ENCODE assay signal across 25 mouse cellular contexts in genomic region chr10:111215572-111215971, GRCm38 (mm10). TPM values are rescaled to one million over a fixed set of nuclear protein-coding genes. Genes with fewer than 3 reads are reported as not detected.
A peak's percentile ranks its signal among the peaks of the same experiment; 100 is the strongest.
DNase-seq lines count a peak whose midpoint lies in the region; ATAC-seq and TF ChIP-seq lines count a peak whose summit lies in the region.
"Had no signal": no experiment of that assay in that cellular context is flagged by ENCODE, and none has a peak within 500 bp of the region (broad histone marks: within the 10 kb centered on the region; RNA-seq: fewer than 3 reads in every experiment).

No protein-coding gene starts in this region.

- TF ChIP-seq POLR2A in liver, adult 2 months (IDR thresholded peaks at IDR 0.05; ENCODE audit: extremely low read depth, insufficient read depth, low read length), result no peak

- peak; percentile 76 for DNase-seq in heart, adult 11 months
- no peak for DNase-seq in heart, adult 18-20 months
- DNase-seq in liver, adult 2 months (ENCODE audit: extremely low read depth, low read depth, low spot score), result no peak
- no peak for DNase-seq in adrenal gland, adult 8-10 months
- DNase-seq: adrenal gland, adult 2 months; adrenal gland, postnatal 25 days; cerebellum, adult 18-20 months; cerebellum, adult 9-10 months; cerebellum, postnatal 14 days; gastrocnemius, postnatal 25 days; heart, postnatal 14 days had no signal

- peaks cover 9% of the 10 kb centered on the region for H3K4me1 ChIP-seq in liver, adult 2 months (ENCODE audit: control insufficient read depth, insufficient read depth, low read length)
- H3K4me1 ChIP-seq in liver, embryonic 12.5 days, result 0 out of 2 replicates have a peak, but pooled peaks cover 4% of the 10 kb centered on the region
- no peaks in the 10 kb centered on the region for H3K4me1 ChIP-seq in midbrain, embryonic 16.5 days (ENCODE audit: control insufficient read depth, insufficient read depth, low read length)
- no peaks in the 10 kb centered on the region for H3K4me1 ChIP-seq in midbrain, embryonic 15.5 days
- H3K4me1 ChIP-seq: embryonic facial prominence, embryonic 12.5 days; embryonic facial prominence, embryonic 15.5 days; forebrain, embryonic 10.5 days; forebrain, embryonic 13.5 days; hindbrain, embryonic 12.5 days; hindbrain, embryonic 15.5 days had no signal

- H3K4me3 ChIP-seq in liver, adult 2 months (ENCODE audit: insufficient read depth, low read depth, low read length), result no peak overlapping the region
- no peak overlapping the region for H3K4me3 ChIP-seq in liver, embryonic 12.5 days
- no peak overlapping the region for H3K4me3 ChIP-seq in midbrain, embryonic 16.5 days (ENCODE audit: low read depth, low read length)
- no peak overlapping the region for H3K4me3 ChIP-seq in midbrain, embryonic 15.5 days
- H3K4me3 ChIP-seq: embryonic facial prominence, embryonic 12.5 days; embryonic facial prominence, embryonic 15.5 days; erythroblast, embryonic 14.5 days; forebrain, embryonic 10.5 days; forebrain, embryonic 13.5 days; heart, embryonic 12.5 days; heart, embryonic 15.5 days; hindbrain, embryonic 12.5 days; hindbrain, embryonic 15.5 days had no signal

- no peaks in the 10 kb centered on the region for H3K9me3 ChIP-seq in liver, embryonic 12.5 days (replicated peaks)
- no peaks in the 10 kb centered on the region for H3K9me3 ChIP-seq in midbrain, embryonic 16.5 days (replicated peaks; ENCODE audit: control insufficient read depth, low read length, poor library complexity, severe bottlenecking)
- no peaks in the 10 kb centered on the region for H3K9me3 ChIP-seq in midbrain, embryonic 15.5 days
- H3K9me3 ChIP-seq: embryonic facial prominence, embryonic 12.5 days; embryonic facial prominence, embryonic 15.5 days; forebrain, embryonic 10.5 days; forebrain, embryonic 13.5 days; heart, embryonic 12.5 days; heart, embryonic 15.5 days; hindbrain, embryonic 12.5 days; hindbrain, embryonic 15.5 days had no signal

- no peak overlapping the region for H3K4me2 ChIP-seq in liver, embryonic 12.5 days
- no peak overlapping the region for H3K4me2 ChIP-seq in midbrain, embryonic 16.5 days (ENCODE audit: low read length)
- H3K4me2 ChIP-seq in midbrain, embryonic 15.5 days, result no peak overlapping the region
- H3K4me2 ChIP-seq: embryonic facial prominence, embryonic 12.5 days; embryonic facial prominence, embryonic 15.5 days; forebrain, embryonic 13.5 days; heart, embryonic 12.5 days; heart, embryonic 15.5 days; hindbrain, embryonic 12.5 days; hindbrain, embryonic 15.5 days had no signal

- peak overlapping the region; percentile 53; the same call in 1 of the 2 replicates for H3K27ac ChIP-seq in liver, adult 2 months (replicated peaks; ENCODE audit: insufficient read depth, low read depth, low read length)
- H3K27ac ChIP-seq in liver, embryonic 12.5 days, result no peak overlapping the region
- no peak overlapping the region for H3K27ac ChIP-seq in midbrain, embryonic 16.5 days (ENCODE audit: low read length)
- H3K27ac ChIP-seq in midbrain, embryonic 15.5 days, result no peak overlapping the region
- H3K27ac ChIP-seq: embryonic facial prominence, embryonic 12.5 days; embryonic facial prominence, embryonic 15.5 days; forebrain, embryonic 10.5 days; forebrain, embryonic 13.5 days; heart, embryonic 15.5 days; hindbrain, embryonic 12.5 days; hindbrain, embryonic 15.5 days had no signal

- H3K36me3 ChIP-seq in liver, adult 2 months (ENCODE audit: control insufficient read depth, insufficient read depth, low read length), result peaks cover 2% of the 10 kb centered on the region; the same call in 1 of the 2 replicates
- H3K36me3 ChIP-seq in liver, embryonic 12.5 days, result 0 out of 2 replicates have a peak, but pooled peaks cover 2% of the 10 kb centered on the region
- no peaks in the 10 kb centered on the region for H3K36me3 ChIP-seq in midbrain, embryonic 16.5 days (ENCODE audit: control insufficient read depth, insufficient read depth, low read length)
- H3K36me3 ChIP-seq in midbrain, embryonic 15.5 days (replicated peaks), result no peaks in the 10 kb centered on the region
- H3K36me3 ChIP-seq: embryonic facial prominence, embryonic 12.5 days; embryonic facial prominence, embryonic 15.5 days; forebrain, embryonic 10.5 days; heart, embryonic 12.5 days; heart, embryonic 15.5 days; hindbrain, embryonic 12.5 days; hindbrain, embryonic 15.5 days had no signal

- 76% methylated on average over 3 of the region's 3 CpGs for WGBS in liver, adult 2 months
- 69% methylated on average over 3 of the region's 3 CpGs for WGBS in liver, embryonic 12.5 days (ENCODE audit: insufficient replicate concordance)
- WGBS in midbrain, embryonic 16.5 days, result 70% methylated on average over 3 of the region's 3 CpGs
- WGBS in midbrain, embryonic 15.5 days, result 75% methylated on average over 3 of the region's 3 CpGs

- peaks cover 26% of the 10 kb centered on the region; the same call in 1 of the 2 replicates for H3K79me2 ChIP-seq in liver, adult 2 months (ENCODE audit: control insufficient read depth, insufficient read depth, low read length)

- ATAC-seq in liver, embryonic 12.5 days, result no peak
- ATAC-seq in midbrain, embryonic 16.5 days, result 0 out of 2 replicates have a peak, but pooled peaks have one; percentile 14
- no peak for ATAC-seq in midbrain, embryonic 15.5 days (replicated peaks)
- peak; percentile 43 for ATAC-seq in erythroid progenitor cell, adult 5-6 weeks (replicated peaks; ENCODE audit: low FRiP score, poor library complexity, severe bottlenecking)
- ATAC-seq: forebrain, embryonic 13.5 days; forebrain, embryonic 16.5 days had no signal

- no peak overlapping the region for H3K9ac ChIP-seq in liver, adult 2 months (ENCODE audit: low read depth, low read length)
- H3K9ac ChIP-seq in liver, embryonic 12.5 days, result no peak overlapping the region
- H3K9ac ChIP-seq in midbrain, embryonic 16.5 days (ENCODE audit: low read depth, low read length), result no peak overlapping the region
- H3K9ac ChIP-seq in midbrain, embryonic 15.5 days, result no peak overlapping the region
- H3K9ac ChIP-seq: embryonic facial prominence, embryonic 12.5 days; embryonic facial prominence, embryonic 15.5 days; forebrain, embryonic 13.5 days; heart, embryonic 12.5 days; heart, embryonic 15.5 days; hindbrain, embryonic 12.5 days; hindbrain, embryonic 15.5 days had no signal

- no peak for TF ChIP-seq CTCF in liver, adult 2 months (IDR thresholded peaks at IDR 0.05; ENCODE audit: low read depth, low read length)

- H3K27me3 ChIP-seq in liver, adult 2 months (ENCODE audit: control insufficient read depth, insufficient read depth, low read length), result no peaks in the 10 kb centered on the region
- H3K27me3 ChIP-seq in liver, embryonic 12.5 days (replicated peaks), result no peaks in the 10 kb centered on the region
- H3K27me3 ChIP-seq in midbrain, embryonic 16.5 days (ENCODE audit: control insufficient read depth, insufficient read depth, low read depth, low read length), result no peaks in the 10 kb centered on the region
- no peaks in the 10 kb centered on the region for H3K27me3 ChIP-seq in midbrain, embryonic 15.5 days (replicated peaks)
- H3K27me3 ChIP-seq: embryonic facial prominence, embryonic 12.5 days; embryonic facial prominence, embryonic 15.5 days; forebrain, embryonic 13.5 days; heart, embryonic 12.5 days; heart, embryonic 15.5 days; hindbrain, embryonic 12.5 days; hindbrain, embryonic 15.5 days had no signal

RNA-seq across cellular contexts. Expression of gene Osbpl8, which starts 51.0 kb away (rescaled TPM):
- total RNA-seq in heart, adult 18-20 months (2021), result 10 to 100 TPM; 80.7 to 92.2 TPM
- 30.0 and 30.9 TPM in 2 replicates for total RNA-seq in liver, adult 2 months (2014; rRNA removed)
- 3.7 and 4.2 TPM in 2 replicates for polyA plus RNA-seq in liver, adult 2 months (2012; rRNA removed)
- 11.4 and 12.1 TPM in 2 replicates for polyA plus RNA-seq in liver, embryonic 12.5 days (2016; fragmentation: Nextera tagmentation; extraction: Ambion mirVana)
- polyA plus RNA-seq in midbrain, embryonic 16.5 days (2015; fragmentation: Nextera tagmentation; extraction: Ambion mirVana), result 15.2 and 19.5 TPM in 2 replicates
- polyA plus RNA-seq in midbrain, embryonic 15.5 days (2015; fragmentation: Nextera tagmentation; extraction: Ambion mirVana), result 18.0 and 18.1 TPM in 2 replicates
- total RNA-seq in erythroid progenitor cell, adult 5-6 weeks (2015; ENCODE audit: low replicate concordance), result 108 and 133 TPM in 2 replicates
- total RNA-seq in erythroid progenitor cell, adult 5-6 weeks (2017; ENCODE audit: low replicate concordance), result 178 and 185 TPM in 2 replicates
- total RNA-seq in adrenal gland, adult 8-10 months (2022), result 10 to 100 TPM; 25.7 to 38.0 (median 33.1) TPM

Comparison
In these comparisons a context has a peak if more than half of its experiments do, and no peak if none do; other contexts are left out.
1. ATAC-seq: peak in midbrain, embryonic 16.5 days (single experiment) and erythroid progenitor cell, adult 5-6 weeks (single experiment); none in liver, embryonic 12.5 days (single experiment) and midbrain, embryonic 15.5 days (single experiment).